Mouse (Mus musculus): ENCODE measurements around the gene Tepp.

Tepp gene

DNA sequence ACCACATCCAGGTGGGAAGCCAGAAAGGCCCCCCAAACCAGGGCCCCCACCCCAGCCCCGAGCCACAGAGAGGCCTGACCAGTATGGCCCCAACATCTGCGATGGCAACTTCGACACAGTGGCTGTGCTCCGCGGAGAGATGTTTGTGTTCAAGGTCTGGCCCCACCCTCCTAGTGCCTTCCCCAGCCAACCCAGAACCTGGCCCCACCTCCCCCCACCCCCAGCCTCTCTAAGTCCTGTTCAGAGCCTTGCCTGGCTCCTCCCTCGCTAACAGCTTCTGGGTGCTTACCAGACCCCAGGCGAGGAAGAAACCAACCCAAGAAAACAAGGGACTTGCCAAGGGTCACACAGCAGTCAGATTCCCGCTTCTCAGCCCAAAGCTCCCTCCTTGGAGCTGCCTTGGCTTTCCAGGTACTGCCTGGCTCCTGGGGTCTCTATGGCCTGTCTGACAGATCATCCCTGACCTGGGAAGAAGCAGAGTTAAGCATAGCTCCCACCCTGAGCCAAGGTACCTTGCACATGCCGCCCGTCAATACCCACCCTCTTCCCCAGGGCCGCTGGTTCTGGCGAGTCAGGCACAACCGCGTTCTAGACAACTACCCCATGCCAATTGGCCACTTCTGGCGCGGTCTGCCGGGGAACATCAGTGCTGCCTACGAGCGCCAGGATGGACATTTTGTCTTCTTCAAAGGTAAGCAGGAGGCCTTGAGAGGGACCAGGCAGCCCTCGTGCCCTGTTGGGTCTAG lies 59.4 kb downstream of the Tepp start:
- no peak for DNase-seq

DNA sequence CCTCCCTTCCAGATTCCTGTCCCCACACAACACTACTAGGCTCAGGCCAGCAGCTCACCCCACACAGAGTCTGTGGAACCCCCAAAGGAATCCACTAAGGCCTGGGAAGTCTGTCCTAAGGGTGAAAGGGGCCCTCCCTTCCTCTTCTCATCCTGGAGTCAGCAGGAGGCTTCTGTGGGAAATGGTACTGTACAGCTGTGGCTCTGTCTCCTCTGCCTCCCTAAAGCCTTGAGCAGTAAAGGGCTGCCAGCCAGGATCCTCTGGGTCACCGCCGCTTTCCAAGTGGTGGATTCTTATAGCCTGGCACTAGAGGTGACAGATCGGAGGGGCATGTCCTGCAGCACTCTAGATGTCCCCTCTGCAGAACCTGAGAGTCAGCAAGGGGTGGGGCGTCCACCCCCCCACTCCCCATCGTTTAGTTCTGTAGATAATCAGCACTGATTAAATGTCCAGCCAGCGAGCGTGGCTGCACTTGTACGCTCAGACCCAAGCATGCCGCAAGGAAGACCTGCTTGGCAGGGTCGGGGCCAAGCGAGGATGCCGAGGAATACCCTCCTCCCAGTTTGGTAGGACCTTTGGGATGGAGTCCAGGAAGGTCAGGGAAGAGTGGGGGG lies 63.1 kb downstream of the Tepp start:
- no peak for DNase-seq

DNA sequence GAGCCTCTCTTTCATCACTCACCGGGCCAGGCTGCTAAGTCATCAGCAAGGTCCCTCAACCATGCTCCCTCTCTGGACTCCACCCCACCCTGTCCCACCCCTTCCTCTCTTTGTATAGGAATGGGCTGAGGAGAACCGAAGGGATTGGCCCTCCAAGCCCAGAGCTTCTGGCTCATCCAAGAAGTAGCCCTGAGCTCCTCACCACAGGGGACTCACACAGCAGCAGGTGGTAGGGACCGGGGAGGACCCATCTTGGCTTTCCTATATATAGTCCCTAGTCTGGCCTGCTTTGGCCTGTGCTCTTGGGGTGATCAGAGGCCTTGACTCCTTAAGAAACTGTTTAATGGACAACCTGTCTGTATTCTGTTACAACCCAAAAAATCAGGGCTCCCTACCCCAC lies 64.1 kb downstream of the Tepp start:
- DNase-seq, result no peak

DNA sequence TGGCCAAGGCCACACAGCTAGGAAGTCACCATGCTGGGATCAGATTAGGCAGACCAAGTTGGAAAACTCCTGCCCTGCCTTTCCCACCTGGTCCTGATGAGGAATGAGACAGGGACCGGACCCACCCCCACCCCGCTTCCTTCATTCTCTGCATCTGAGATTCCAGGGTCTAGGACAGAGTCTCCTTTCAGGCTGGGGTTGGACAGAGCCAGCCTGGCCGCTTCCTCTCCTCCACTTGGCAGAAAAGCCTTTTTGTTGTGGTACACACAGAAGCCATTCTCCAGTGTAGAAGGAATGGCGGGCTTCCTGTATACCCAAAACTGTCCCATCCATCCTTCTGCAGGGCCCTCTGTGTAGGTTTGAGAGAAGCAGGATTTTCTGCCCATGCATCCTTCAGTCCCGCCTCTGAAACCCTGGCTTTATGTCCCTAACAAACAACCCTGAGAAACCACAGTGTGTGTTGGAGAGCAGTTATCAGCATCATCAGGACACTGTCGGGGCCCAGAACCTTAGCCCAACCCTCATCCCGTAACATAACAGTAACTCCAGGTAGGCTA lies 65.1 kb downstream of the Tepp start:
- no peak for DNase-seq
